Mouse (Mus musculus) kidney, adult 2 months (tissue): ENCODE data around the gene Mrtfb.

Experiments used
- CTCF ChIP-seq: fragments of 200-500 bp; conservative IDR thresholded peaks from 2 replicates; pipeline ENCODE4 v1.5.1; 2011; ENCODE audit warnings: low read depth, mild to moderate bottlenecking, control low read depth, low read length, moderate library complexity, mixed read lengths; ENCODE audit not compliant: insufficient read depth, insufficient read length
- POLR2A ChIP-seq: fragments of 200-500 bp; IDR thresholded peaks from one replicate; pipeline ENCODE4 v1.6.1; 2011; ENCODE audit warnings: low read depth, low read length, control low read depth

GRCm38 (mm10) chr16:13240326-13240725 is 16.0 kb upstream of the Mrtfb start:
- TF ChIP-seq POLR2A (no peak), CTCF (no peak)
